Mouse (Mus musculus) adrenal gland, postnatal 36 days (tissue): ENCODE results near the gene Rrnad1. TPM values are rescaled to one million over a fixed set of nuclear protein-coding genes. Genes with fewer than 3 reads are reported as not detected.

Experiments
- DNase-seq, 2 experiments: peaks; one replicate each; pipeline ENCODE4 v3.0.0; 2021; ENCODE audit warnings: mixed read lengths in 1 of 2
- long read RNA-seq, 2 experiments: library from polyadenylated mRNA; stranded (forward); transcript quantifications; one replicate each; pipeline ENCODE4 v2.0.0; 2021; ENCODE audit warnings: borderline sequencing depth in 2 of 2
- total RNA-seq, 2 experiments: library from RNA; stranded (reverse); gene quantifications; 2 replicates each; pipeline ENCODE4 v1.2.3; 2021

Gene Rrnad1
- 10 to 100 TPM; 14.3 to 16.1 TPM for total RNA-seq
- long read RNA-seq, experiment 1, transcript Rrnad1-201 (8 exons, 2,492 nt), result major isoform, 7 of 22 reads
- long read RNA-seq, experiment 1, partial matches to known transcripts, result 5 of 22 reads
- long read RNA-seq, experiment 1, other reads (novel, unspliced or antisense), result 8 of 22 reads
- long read RNA-seq, experiment 2, partial matches to known transcripts, result 0 of 2 reads
- long read RNA-seq, experiment 2, other reads (novel, unspliced or antisense), result 1 of 2 reads

- DNase-seq, result peak; percentile 97 to 99
Observed at GRCm38 (mm10) chr3:87930078-87930795, at the start of gene Rrnad1, which contains the start of gene Isg20l2. Gene Rrnad1, minus strand, starts transcription at chr3:87930717. Gene Isg20l2, plus strand, starts transcription at chr3:87930314.

- DNase-seq, result no peak
Observed at GRCm38 (mm10) chr3:87980085-87980484, 49.6 kb upstream of the Rrnad1 start.

GRCm38 (mm10) chr3:87979493-87979892 lies 49.0 kb upstream of the Rrnad1 start:
- DNase-seq, result no peak

GRCm38 (mm10) chr3:87974381-87974987 lies 44.0 kb upstream of the Rrnad1 start:
- DNase-seq, result peak; percentile 63 to 72

- no peak for DNase-seq
Observed at GRCm38 (mm10) chr3:87973593-87974380, 43.3 kb upstream of the Rrnad1 start.

- DNase-seq, result no peak
Observed at GRCm38 (mm10) chr3:87972776-87973175, 42.3 kb upstream of the Rrnad1 start.

GRCm38 (mm10) chr3:87972203-87972664 lies 41.7 kb upstream of the Rrnad1 start:
- no peak for DNase-seq

- DNase-seq, result no peak
Observed at GRCm38 (mm10) chr3:87971489-87972202, 41.1 kb upstream of the Rrnad1 start.

GRCm38 (mm10) chr3:87970939-87971488 lies 40.5 kb upstream of the Rrnad1 start, which contains the start of gene Nes:
Gene Nes, plus strand, starts transcription at chr3:87971078.
- peak; percentile 55 to 70 for DNase-seq

GRCm38 (mm10) chr3:87970184-87970938 lies 39.8 kb upstream of the Rrnad1 start:
- DNase-seq, result peak; percentile 55 to 75

- peak; percentile 90 to 93 for DNase-seq
Observed at GRCm38 (mm10) chr3:87960586-87961191, 30.2 kb upstream of the Rrnad1 start.

- no peak for DNase-seq
Observed at GRCm38 (mm10) chr3:87960191-87960585, 29.7 kb upstream of the Rrnad1 start.

- DNase-seq, result no peak
Observed at GRCm38 (mm10) chr3:87959371-87959770, 28.9 kb upstream of the Rrnad1 start.

- DNase-seq, result no peak
Observed at GRCm38 (mm10) chr3:87958967-87959366, 28.4 kb upstream of the Rrnad1 start.

- no peak for DNase-seq
Observed at GRCm38 (mm10) chr3:87958476-87958875, 28.0 kb upstream of the Rrnad1 start.

- no peak for DNase-seq
Observed at GRCm38 (mm10) chr3:87958056-87958455, 27.5 kb upstream of the Rrnad1 start.

- DNase-seq, result no peak
Observed at GRCm38 (mm10) chr3:87952440-87952839, 21.9 kb upstream of the Rrnad1 start.

- no peak for DNase-seq
Observed at GRCm38 (mm10) chr3:87951946-87952345, 21.4 kb upstream of the Rrnad1 start.

GRCm38 (mm10) chr3:87949955-87950515 lies 19.5 kb upstream of the Rrnad1 start:
- no peak for DNase-seq
